Mouse (Mus musculus): ENCODE results near the gene Nfe2. TPM values are rescaled to one million over a fixed set of nuclear protein-coding genes. Genes with fewer than 3 reads are reported as not detected.
"Not testable (repeated sequence)": the region's sequence is repeated elsewhere in the genome, so short reads cannot be mapped to it uniquely, and the experiment has no call there.

The Nfe2 gene
- polyA plus RNA-seq, 1 experiment from 2014 or later = 1.1 TPM

GRCm38 (mm10) chr15:103285778-103286417 lies 27.7 kb upstream of the Nfe2 start:
- 52% methylated on average over 1 of the region's 1 CpGs for WGBS
- Histone ChIP-seq H3K27ac (peak overlapping the region; percentile 80), H3K4me3 (no peak overlapping the region)

GRCm38 (mm10) chr15:103284647-103285046 lies 26.4 kb upstream of the Nfe2 start:
- no peaks in the 10 kb centered on the region for H3K27me3 ChIP-seq
- H3K4me3 ChIP-seq = no peak overlapping the region
- peak overlapping the region; percentile 24; the same call in 1 of the 2 replicates for H3K9ac ChIP-seq
- H3K36me3 ChIP-seq = peaks cover 4% of the 10 kb centered on the region; the same call in 1 of the 2 replicates
- ATAC-seq (ENCODE audit: low FRiP score) = no peak
- H3K9me3 ChIP-seq = no peaks in the 10 kb centered on the region
- peak overlapping the region; percentile 80 for H3K27ac ChIP-seq
- no peak overlapping the region for H3K4me2 ChIP-seq
- 47% methylated on average over 2 of the region's 2 CpGs for WGBS
- peaks cover 27% of the 10 kb centered on the region for H3K4me1 ChIP-seq (replicated peaks)

More at GRCm38 (mm10) chr15:103285778-103286417, 27.7 kb upstream of the Nfe2 start:
- Histone ChIP-seq H3K36me3 (peaks cover 10% of the 10 kb centered on the region), H3K9me3 (no peaks in the 10 kb centered on the region), H3K9ac (no peak overlapping the region; the same call in 1 of the 2 replicates), H3K27me3 (no peaks in the 10 kb centered on the region), H3K4me2 (no peak overlapping the region), H3K4me1 (replicated peaks) (peaks cover 38% of the 10 kb centered on the region)
- ATAC-seq (ENCODE audit: low FRiP score) = no peak

- Histone ChIP-seq H3K9ac (no peak overlapping the region), H3K4me3 (no peak overlapping the region), H3K36me3 (peaks cover 4% of the 10 kb centered on the region; the same call in 1 of the 2 replicates), H3K27me3 (no peaks in the 10 kb centered on the region), H3K4me2 (no peak overlapping the region), H3K4me1 (replicated peaks) (peaks cover 21% of the 10 kb centered on the region), H3K27ac (no peak overlapping the region), H3K9me3 (no peaks in the 10 kb centered on the region)
- no peak for ATAC-seq (ENCODE audit: low FRiP score)
- WGBS = 57% methylated on average over 3 of the region's 3 CpGs
Measured at GRCm38 (mm10) chr15:103284066-103284465, 25.9 kb upstream of the Nfe2 start.

- Histone ChIP-seq H3K27me3 (no peaks in the 10 kb centered on the region), H3K9ac (no peak overlapping the region), H3K4me2 (no peak overlapping the region), H3K9me3 (no peaks in the 10 kb centered on the region), H3K27ac (no peak overlapping the region), H3K4me1 (replicated peaks) (peaks cover 30% of the 10 kb centered on the region), H3K4me3 (no peak overlapping the region), H3K36me3 (no peaks in the 10 kb centered on the region)
- 88% methylated on average over 3 of the region's 3 CpGs for WGBS
- ATAC-seq (ENCODE audit: low FRiP score) = no peak
Measured at GRCm38 (mm10) chr15:103281465-103282205, 23.4 kb upstream of the Nfe2 start.

- Histone ChIP-seq H3K9me3 (no peaks in the 10 kb centered on the region), H3K4me1 (replicated peaks) (peaks cover 27% of the 10 kb centered on the region), H3K27me3 (no peaks in the 10 kb centered on the region), H3K4me3 (no peak overlapping the region), H3K9ac (no peak overlapping the region), H3K4me2 (no peak overlapping the region), H3K27ac (no peak overlapping the region), H3K36me3 (no peaks in the 10 kb centered on the region)
- 75% methylated on average over 3 of the region's 3 CpGs for WGBS
- no peak for ATAC-seq (ENCODE audit: low FRiP score)
Measured at GRCm38 (mm10) chr15:103280817-103281464, 22.7 kb upstream of the Nfe2 start.

GRCm38 (mm10) chr15:103279750-103280149 lies 21.5 kb upstream of the Nfe2 start:
- Histone ChIP-seq H3K27me3 (no peaks in the 10 kb centered on the region), H3K27ac (no peak overlapping the region), H3K36me3 (no peaks in the 10 kb centered on the region), H3K4me2 (no peak overlapping the region), H3K9me3 (no peaks in the 10 kb centered on the region), H3K4me3 (no peak overlapping the region), H3K4me1 (replicated peaks) (peaks cover 16% of the 10 kb centered on the region), H3K9ac (no peak overlapping the region)
- ATAC-seq (ENCODE audit: low FRiP score) = no peak
- WGBS = 64% methylated on average over 3 of the region's 3 CpGs

GRCm38 (mm10) chr15:103277949-103278348 lies 19.7 kb upstream of the Nfe2 start:
- H3K27ac ChIP-seq = peak overlapping the region; percentile 30; the same call in 1 of the 2 replicates
- H3K27me3 ChIP-seq = no peaks in the 10 kb centered on the region
- no peaks in the 10 kb centered on the region for H3K36me3 ChIP-seq
- H3K4me1 ChIP-seq (replicated peaks) = peaks cover 29% of the 10 kb centered on the region
- H3K4me2 ChIP-seq = no peak overlapping the region
- ATAC-seq (ENCODE audit: low FRiP score) = no peak
- no peaks in the 10 kb centered on the region for H3K9me3 ChIP-seq
- peak overlapping the region; percentile 46; the same call in 1 of the 2 replicates for H3K9ac ChIP-seq
- no peak overlapping the region for H3K4me3 ChIP-seq
- 69% methylated on average over 7 of the region's 7 CpGs for WGBS

- H3K9me3 ChIP-seq; ATAC-seq (ENCODE audit: low FRiP score); H3K27ac ChIP-seq; H3K4me3 ChIP-seq; H3K4me2 ChIP-seq; H3K9ac ChIP-seq; H3K36me3 ChIP-seq; H3K27me3 ChIP-seq: not testable (repeated sequence)
- 97% methylated on average over 3 of the region's 3 CpGs for WGBS
- H3K4me1 ChIP-seq (replicated peaks) = peaks cover 29% of the 10 kb centered on the region
Measured at GRCm38 (mm10) chr15:103275943-103276342, 17.7 kb upstream of the Nfe2 start.

GRCm38 (mm10) chr15:103272419-103273279 lies 14.4 kb upstream of the Nfe2 start, which contains the start of gene Copz1:
Gene Copz1, plus strand, starts transcription at chr15:103272714.
- H3K27me3 ChIP-seq = 0 out of 2 replicates have a peak, but pooled peaks cover 3% of the 10 kb centered on the region
- ATAC-seq (ENCODE audit: low FRiP score) = peak; percentile 100
- no peaks in the 10 kb centered on the region for H3K9me3 ChIP-seq
- no peaks in the 10 kb centered on the region for H3K36me3 ChIP-seq
- H3K4me1 ChIP-seq (replicated peaks) = peaks cover 16% of the 10 kb centered on the region
- H3K4me3 ChIP-seq = peak within 1 kb of the TSS; percentile 81
- under 1% methylated on average over 38 of the region's 38 CpGs for WGBS
- H3K27ac ChIP-seq = peak within 1 kb of the TSS; percentile 79
- H3K9ac ChIP-seq = peak within 1 kb of the TSS; percentile 87
- H3K4me2 ChIP-seq = peak within 1 kb of the TSS; percentile 78

- no peaks in the 10 kb centered on the region for H3K36me3 ChIP-seq
- H3K4me1 ChIP-seq (replicated peaks) = peaks cover 8% of the 10 kb centered on the region
- no peaks in the 10 kb centered on the region for H3K9me3 ChIP-seq
- 0 out of 2 replicates have a peak, but pooled peaks cover 3% of the 10 kb centered on the region for H3K27me3 ChIP-seq
- no peak overlapping the region for H3K9ac ChIP-seq
- no peak overlapping the region for H3K27ac ChIP-seq
- ATAC-seq (ENCODE audit: low FRiP score) = no peak
- WGBS = 87% methylated on average over 4 of the region's 4 CpGs
- no peak overlapping the region for H3K4me3 ChIP-seq
- H3K4me2 ChIP-seq = no peak overlapping the region
Measured at GRCm38 (mm10) chr15:103268903-103269302, 10.7 kb upstream of the Nfe2 start.

GRCm38 (mm10) chr15:103264794-103265193 lies 6.6 kb upstream of the Nfe2 start:
- WGBS = 92% methylated on average over 2 of the region's 2 CpGs

More at GRCm38 (mm10) chr15:103264794-103265193, 6.6 kb upstream of the Nfe2 start:
- Histone ChIP-seq H3K9me3 (no peaks in the 10 kb centered on the region), H3K9ac (no peak overlapping the region), H3K27ac (no peak overlapping the region), H3K4me3 (no peak overlapping the region), H3K36me3 (no peaks in the 10 kb centered on the region), H3K4me2 (no peak overlapping the region), H3K27me3 (0 out of 2 replicates have a peak, but pooled peaks cover 3% of the 10 kb centered on the region), H3K4me1 (replicated peaks) (no peaks in the 10 kb centered on the region)
- no peak for ATAC-seq (ENCODE audit: low FRiP score)

Measured in hindbrain, embryonic 13.5 days (tissue).